Mouse (Mus musculus) fibroblast of lung, adult 2 months (primary cell): ENCODE results near the gene Tm4sf19.
A peak's percentile ranks its signal among the peaks of the same experiment; 100 is the strongest.

Experiments used
- DNase-seq: peaks from one replicate; pipeline ENCODE4 v3.0.0-alpha.2; 2011; ENCODE audit warnings: low read depth

The Tm4sf19 gene

DNA sequence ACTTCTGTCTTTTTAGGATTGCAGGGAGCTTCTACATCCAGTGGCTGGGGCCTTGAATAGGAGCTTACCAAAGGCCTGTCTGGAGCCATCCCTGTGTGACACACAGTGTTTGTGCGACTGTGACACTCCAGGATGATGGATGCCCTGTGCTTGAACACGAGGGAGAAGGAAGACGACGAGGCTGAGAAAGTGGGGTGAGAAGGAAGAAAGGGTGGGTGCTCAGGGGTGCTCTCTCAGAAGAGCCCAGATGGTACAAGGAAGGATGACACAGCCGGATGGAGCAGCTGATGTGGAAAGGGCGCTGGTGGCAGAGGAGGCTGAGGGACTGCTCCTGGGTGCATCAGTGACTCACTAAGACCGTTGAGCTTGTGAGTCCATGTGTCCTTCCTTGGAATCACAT is at the start of gene Tm4sf19:
Tm4sf19 (plus strand) TSS at position 240 of the 400 bp plus-strand sequence.
- DNase-seq, result no peak

DNA sequence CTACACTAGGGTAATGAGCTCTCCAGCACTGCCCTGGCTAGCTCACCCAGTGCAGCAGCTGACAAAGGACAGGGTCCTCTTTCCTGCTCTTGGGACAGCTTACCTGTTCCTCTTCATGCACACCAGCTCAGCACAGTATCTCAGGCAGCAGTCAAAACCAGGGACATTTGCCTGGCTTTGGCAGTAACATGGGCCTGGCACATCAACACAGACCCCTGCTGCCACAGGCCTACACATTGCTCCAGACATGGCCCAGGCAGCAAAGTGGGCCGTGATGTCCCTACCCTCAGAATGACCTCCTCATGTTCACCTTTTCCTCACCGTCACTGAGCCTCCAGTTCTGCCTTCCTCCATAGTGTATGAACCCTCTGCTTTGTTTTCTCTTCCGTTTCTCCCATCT is 49.5 kb upstream of the Tm4sf19 start:
- no peak for DNase-seq

DNA sequence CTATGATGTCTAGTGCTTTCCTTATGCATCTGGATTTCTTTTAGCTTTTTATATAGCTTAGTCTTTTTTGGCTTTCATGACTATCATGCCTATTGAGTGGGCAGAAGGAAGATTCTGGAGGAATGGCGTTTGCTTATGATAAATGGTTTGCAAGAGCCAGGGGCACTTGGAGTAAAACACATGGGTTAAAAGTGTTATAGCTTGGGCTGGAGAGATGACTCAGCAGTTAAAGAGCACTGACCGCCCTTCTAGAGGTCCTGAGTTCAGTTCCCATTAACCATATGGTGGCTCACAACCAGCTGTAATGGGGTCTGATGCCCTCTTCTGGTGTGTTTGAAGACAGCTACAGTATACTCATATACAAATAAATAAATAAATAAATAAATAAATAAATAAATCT is 36.8 kb upstream of the Tm4sf19 start:
- no peak for DNase-seq

DNA sequence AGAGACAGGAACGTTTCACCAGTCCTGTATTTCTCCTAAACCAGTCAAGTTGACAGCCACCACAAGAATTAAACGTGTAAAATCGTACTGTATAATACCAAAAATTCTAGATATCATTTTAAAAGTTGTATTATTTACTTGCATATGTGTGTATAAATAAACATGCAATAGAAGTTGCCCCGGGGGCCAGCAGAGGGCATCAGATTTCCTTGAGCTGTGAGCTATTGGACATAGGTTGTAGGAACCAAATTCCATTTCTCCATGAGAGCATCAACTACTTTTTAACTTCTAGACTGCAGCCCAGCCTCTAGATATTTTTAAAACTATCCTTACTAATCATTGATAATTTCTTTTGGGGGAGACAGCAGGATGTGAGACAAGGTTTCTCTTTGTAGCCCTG is 29.0 kb upstream of the Tm4sf19 start:
- no peak for DNase-seq

DNA sequence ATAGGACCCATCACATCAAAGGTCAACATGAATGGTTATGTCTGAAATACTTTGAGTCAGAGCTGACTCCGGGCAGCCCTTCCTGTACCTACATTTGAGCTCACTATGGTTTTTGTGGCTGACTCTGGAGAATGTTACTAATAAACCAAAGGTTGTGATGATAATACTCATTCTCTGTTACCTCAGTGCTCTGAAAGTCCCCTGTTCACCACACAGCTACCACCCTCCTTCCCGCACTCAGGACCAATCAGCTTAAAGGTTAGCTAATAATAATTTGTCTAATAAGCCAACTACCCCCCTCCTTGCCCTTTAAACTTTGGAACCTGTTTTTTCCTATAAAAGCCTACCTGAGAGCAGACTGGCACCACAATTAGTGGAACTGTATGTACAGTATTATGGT is 20.7 kb upstream of the Tm4sf19 start:
- no peak for DNase-seq

DNA sequence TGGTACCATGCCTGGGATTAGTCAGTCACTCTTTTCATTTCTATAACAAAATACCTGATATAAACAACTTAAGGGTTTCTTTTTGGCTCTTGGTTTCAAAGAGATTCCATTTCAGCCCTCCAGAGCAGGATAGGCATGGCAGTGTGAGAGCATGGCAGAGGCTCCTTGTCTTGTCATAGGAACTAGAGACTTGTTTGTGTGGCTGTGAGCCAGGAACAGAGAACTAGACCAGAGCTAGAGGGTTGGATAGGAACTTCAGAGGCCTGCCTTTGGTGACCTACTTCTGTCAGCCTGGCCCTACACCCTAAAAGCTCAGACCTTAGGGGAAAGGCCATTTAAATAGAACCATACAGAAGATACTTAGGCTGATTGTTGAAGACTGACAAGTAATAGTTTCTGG is 17.4 kb upstream of the Tm4sf19 start:
- DNase-seq, result no peak

DNA sequence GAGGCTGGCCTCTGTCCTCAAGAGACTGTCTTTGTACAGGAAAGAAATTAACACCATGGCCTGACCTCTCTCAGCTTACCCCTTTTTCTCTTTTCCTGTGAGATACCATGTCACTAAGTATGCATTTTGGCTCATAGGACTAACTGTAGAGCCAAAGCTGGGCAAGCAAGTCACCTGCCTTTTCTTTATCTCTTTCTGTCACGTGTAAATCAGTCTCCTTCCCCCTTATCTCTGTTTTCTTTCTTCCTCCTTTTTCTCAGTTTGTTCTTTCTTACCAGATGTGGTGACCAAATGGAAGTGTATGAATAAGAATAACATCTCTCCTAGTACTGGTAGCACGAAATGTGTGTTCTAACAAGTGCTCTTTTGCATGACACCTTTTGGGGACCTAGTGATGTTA is 15.4 kb upstream of the Tm4sf19 start:
- no peak for DNase-seq

DNA sequence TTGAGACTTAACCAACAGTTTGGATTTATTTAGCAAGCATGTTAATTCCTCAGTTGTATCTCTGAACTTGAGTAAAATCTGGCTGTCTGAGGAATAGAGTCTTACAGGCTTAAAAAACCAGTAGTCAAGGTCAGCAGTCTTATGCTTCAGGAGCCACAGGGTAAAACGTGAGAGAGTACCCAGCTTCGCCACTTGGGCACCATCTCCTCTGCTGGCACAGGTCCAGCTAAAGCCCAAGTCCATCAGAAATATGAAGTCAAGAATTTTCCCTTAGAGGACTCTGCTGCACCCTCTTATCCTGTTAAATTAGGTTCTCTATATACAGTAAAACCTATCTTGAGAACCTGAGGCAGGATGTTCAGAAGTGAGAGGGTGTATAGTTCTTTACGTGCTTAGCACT is 13.5 kb upstream of the Tm4sf19 start:
- DNase-seq, result no peak

DNA sequence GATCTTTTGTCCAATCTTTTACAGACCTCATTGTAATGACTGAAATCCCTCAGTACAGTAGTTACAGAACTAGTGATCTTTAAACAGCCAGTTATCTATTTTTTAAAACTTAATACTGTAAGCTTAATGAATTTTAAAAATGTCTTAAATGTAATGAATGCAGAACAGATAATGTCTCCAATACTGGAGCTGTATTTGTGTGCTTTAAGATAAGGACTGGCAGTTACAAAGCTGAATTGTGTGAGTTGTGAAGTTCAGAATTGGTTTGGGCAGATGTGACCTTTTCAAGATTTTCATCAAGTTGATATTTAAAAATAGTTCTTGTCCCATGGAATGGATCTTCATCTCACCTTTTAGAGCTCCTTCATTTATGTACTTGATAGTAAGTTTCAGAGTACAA is 11.3 kb upstream of the Tm4sf19 start:
- DNase-seq, result no peak

DNA sequence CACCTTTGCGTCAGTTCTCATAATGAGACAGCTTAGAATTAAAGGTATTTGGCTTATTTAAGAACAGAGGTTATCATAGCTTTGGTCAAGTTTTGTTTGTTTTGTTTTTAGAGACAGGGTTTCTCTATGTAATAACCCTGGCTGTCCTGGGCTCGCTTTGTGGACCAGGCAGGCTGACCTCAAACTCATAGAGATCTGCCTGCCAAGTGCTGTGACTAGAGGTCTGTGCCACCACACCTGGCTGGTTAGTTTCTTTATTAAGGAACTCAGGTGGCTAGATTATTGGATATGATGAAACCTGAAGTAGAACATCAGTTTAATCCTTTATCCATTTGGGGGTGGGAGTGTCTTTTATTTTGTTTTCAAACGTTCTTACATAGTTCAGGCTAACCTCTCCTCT is 10.5 kb upstream of the Tm4sf19 start:
- DNase-seq, result no peak

DNA sequence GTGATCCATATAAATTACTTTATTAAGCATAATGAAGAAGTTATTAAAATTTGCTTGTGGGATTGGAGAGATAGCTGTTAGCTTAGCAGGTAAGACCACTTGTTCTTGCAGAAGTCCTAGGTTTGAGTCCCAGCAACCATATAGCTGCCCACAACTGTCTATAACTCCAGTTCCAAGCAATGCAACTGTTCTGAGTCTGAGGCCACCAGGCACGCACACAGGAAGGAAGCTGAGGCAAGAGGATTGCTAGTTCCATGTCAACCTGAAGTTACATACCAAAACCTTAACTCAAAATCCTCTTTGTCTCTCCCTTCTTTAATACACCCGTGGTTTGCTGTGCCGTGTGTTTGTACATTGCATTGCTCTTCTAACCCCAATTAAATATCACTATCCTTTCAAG is 9.4 kb upstream of the Tm4sf19 start:
- no peak for DNase-seq

DNA sequence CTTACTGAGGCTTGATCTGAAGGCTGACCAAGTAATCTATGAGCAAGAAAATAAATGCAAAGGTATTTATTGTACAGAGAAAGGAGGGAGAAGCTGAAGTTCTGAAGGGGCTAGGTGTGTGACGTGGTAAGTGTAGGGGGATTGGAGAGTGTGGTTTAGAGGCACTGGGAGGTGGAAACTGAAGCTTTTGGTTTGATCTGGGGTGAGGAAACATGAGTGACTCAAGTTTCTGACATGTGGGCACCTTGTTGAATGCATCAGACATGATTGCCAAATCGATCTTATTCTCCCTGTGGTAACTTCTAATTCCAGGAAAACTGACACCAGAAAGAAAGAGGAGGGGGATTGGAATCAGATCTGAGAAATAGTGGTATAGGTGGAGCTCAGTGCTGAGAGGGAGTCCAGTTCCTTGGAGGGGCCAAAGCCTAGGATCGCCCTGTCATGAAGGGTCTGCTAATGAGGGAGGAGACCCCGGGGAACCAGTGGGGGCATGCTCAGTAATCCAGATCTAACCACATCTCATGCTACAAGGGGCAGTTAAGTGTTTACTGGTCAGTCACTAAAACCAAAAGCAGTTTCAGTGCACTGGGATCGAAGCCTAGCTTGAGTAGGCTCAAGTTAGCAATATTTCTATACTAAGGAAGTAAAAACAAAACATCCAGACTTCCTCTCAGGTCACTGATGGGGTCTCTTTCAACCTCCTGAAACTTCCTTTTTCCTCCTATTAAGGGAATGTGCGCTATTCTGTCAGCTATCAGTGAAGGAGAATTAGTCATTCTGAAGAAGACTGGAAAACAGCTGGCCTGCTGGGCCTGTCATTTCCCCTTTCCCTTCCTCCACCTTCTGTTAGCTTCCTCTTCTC is 4.4 kb upstream of the Tm4sf19 start:
- DNase-seq, result peak; percentile 31

DNA sequence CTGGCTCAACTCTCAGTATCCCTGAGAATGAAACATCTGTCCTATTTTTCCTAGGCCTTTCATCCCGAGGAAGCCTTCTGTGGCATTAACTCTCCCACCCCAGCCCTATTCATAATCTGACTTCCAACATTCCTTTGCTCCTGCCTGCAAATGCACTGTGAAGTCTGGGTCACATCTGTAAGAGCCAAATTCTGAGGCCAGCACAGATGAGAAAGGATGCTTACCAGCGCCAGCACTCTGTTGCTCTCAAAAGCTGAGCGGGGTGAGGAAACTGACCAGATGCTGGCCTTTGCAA is 3.8 kb upstream of the Tm4sf19 start:
- DNase-seq, result no peak

DNA sequence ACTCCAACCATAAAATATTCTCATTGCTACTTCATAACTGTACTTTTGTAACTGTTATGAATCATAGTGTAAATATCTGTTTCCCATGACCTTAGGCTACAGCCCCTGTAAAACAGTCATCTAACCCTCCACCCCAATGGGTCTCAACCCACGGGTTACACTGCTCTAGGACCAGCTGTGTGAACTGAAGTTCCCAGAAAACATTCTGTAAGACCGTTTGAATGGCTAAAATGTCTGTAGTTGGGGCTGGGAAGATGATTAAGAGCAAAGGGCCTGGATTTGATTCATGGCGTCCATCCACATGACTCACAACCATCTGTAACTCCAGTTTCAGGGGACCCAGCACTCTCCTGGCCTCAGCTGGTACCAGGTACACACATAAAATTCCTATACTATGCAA is 2.1 kb upstream of the Tm4sf19 start:
- DNase-seq, result peak; percentile 72

DNA sequence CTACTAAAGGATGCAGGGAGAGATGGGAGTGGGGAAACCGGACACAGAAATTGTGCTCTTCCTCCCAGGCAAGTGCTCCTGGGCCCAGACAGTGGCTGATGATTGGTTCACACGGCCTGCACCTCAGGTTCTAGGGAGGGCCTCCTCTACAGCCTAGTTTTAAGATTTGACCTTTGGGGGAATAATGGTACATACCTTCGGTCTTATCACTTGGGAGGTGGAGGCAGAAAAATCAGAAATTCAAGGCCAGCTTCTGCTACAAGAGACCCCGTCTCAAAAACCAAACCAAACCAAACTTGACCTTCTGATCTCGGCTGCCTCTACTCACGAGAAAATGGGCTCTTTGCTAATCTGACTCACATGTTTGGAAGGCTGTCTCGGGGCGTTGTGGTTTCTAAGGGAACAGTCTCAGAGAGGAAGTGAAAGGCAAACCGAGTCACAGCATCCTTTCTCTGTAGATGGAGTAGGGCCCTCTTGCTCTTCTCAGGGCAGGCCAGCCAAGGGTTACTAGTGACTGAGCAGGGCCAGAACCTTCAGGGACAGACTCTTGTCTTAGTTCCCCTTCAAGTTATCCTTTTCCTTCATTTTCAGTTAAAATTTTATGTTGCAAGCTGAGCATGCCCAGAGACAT is 1.1 kb downstream of the Tm4sf19 start:
- no peak for DNase-seq

DNA sequence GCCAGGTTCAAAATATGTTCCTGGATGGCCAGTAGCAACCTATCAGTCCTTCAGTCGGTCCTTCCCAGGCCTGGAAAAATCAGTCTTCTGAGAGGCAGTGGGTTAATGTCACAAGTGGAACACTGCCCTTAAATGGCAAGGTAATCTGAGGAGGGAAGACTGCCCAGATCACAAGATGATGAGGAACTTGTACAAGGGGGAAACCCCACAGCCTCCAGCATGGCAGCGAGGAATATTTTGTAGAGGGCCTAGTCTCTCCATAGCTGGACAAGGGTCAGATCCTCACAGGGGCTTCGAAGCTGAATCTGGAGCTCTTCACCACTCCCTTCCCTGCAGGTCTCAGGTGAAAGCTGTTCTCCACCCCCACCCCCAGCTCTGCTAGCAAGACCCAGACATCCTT is 2.5 kb downstream of the Tm4sf19 start:
- DNase-seq, result no peak

DNA sequence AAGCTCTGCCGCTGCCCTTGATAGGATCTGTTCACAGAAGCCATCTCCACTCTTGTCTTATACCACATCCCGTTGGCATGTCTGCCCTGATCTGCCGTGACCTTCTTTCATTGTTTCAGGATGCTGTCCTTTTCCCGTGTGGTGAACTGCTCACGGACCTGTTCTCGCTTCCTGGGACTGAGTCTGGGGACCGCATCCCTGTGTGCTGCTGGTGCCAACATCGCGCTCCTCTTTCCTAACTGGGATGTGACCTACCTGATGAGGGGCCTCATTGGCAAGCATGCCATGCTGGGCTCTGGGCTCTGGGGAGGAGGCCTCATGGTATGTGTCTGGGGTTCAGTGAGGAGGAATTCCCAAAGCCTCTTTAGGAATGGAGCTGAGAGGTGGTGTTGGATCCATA is 5.4 kb downstream of the Tm4sf19 start:
- DNase-seq, result no peak

DNA sequence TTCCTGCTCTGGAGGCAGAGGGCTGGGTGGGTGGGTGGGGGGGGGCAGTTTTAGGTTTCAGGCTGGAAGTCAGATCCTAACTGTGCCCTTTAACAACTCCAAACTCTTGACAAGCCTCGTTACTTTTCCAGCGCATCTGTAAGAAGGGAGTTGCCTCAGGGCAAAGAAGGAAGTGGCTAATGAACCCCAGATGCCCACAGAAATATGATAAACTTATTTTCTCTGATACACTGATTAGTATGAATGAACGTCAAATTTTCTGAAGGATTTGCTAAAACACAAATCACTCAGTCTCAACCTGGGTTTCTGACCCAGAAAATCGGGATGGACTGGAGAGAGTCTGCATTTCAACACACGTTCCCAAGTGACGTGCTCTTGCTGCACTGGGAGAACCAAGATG is 6.4 kb downstream of the Tm4sf19 start:
- DNase-seq, result no peak

DNA sequence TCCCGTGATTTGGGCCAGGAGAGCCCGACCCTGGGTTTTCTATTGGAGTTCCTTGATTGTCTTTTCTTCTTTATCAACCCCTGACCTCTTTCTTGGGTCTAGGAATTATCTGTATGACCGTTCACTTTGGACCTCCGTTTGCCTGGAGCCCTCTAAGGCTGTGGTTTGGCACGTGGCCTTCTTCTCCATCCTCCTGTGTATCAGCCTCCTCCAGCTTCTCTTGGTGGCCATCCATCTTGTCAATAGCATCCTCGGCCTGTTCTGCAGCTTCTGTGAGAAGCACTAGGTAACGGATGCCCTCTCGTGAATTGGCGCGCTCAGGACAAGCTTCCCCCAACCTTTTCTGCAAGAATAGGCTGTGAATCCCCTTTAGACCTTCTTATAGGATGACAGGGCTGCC is 7.4 kb downstream of the Tm4sf19 start:
- no peak for DNase-seq

DNA sequence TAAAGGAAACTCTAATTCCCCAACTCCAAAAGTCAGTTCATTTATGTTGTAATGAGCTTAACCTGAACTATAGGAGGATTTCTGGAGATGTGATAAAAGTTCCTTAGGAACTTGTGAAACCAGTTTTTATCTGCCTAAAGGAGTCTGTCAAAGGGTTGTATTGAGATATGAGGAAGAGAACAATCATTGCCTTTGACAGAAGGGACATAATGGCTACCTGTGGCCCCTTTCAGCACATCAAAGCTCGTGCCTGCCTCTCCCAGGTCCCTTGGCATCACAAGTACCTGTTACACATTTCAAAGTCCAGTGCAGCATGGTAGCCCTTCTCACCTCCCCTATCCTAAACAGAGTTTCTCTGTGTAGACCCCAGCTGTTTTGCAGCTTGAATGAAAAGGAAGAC is 17.2 kb downstream of the Tm4sf19 start:
- no peak for DNase-seq

DNA sequence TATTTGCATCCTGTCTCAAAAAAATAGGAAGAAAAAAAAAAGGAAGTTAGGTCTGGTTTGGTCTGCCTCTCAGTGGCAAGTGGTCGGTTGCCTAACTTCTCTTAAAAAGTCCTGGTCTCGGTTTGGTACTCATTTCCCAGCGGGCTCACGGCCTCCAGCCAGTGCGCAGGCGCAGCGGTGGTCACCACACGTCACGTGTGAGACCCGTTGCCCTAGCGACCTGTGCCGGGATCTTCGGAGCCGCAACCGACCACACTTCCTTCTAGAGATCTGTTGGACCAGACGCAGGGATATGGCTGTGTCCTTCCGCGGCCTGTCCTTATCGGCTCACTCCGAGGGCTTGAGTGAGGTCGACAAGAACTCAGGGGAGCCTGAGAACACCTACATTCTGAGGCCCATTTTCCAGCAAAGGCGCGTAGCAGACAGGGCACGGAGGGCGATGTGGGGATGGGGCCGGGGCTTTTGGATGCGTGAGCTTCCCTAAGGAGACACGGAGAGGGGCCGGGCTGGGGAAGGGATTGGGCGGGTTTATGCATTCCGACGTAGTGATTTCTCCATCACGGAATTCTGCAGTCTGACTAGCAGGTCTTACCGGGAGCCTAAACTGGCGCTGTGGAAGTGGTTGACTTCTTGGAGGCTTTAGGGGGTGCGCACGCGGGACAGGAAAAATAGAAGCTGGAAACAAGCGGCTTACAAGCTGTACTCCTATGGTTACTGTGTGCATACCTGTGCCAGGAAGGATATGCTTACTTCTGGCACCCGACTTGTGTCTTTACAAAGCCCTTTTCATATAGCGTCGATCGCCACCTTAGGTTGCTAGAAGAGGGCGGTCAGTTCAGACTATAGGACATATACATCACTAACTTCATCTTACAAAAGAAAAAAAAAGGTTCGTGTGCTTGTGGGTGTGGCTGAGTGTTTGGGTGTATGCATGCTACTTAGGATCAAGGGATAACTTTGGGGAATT is 19.5 kb downstream of the Tm4sf19 start, which contains the start of gene Tctex1d2:
Tctex1d2 (plus strand) TSS at position 186 of the 967 bp plus-strand sequence.
- peak; percentile 96 for DNase-seq

DNA sequence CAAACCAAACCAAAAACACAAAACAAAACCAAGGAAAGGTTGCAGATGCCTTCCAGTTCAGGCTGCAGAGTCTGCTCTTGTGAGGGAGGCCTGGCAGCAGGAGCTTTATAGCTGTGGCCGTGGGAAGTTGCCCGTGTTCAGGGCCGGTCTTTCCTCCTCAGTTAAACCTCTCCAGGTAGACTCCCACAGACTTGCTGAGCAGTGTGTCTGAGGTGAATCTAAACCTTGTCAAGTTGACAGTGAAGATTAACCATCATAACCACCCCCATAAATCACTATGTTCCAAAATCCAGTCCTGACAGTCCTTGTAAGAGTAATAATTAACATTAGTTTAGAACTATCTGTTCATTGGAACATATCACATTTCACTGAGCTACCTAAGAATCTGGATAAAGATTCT is 27.2 kb downstream of the Tm4sf19 start:
- no peak for DNase-seq
